Mouse (Mus musculus) kidney, postnatal 36 days (tissue): Measurements from ENCODE around the gene Esyt1.

ENCODE experiments used
- DNase-seq, 2 experiments: peaks; one replicate each; pipeline ENCODE4 v3.0.0; 2021 to 2022; ENCODE audit warnings: mixed read lengths in 2 of 2

Gene Esyt1

DNA sequence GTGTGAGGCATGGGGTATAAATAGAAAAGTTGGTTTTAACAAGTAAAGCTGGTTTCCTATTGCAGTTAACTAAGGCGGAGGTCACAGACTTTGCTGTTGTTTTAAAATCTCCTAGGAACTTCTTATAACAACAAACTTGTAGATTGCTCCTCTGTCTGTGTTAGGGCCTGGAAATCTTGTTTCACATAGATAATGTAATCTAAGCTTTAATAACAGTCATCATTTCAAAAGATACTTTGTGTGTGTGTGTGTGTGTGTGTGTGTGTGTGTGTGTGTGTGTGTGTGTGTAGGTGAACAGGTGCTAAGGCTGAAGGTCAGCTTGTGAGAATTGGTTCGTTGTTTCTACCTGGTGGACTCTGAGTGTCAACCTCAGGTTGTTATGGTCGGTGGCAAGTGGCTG is 21.7 kb downstream of the Esyt1 start:
- DNase-seq = no peak

DNA sequence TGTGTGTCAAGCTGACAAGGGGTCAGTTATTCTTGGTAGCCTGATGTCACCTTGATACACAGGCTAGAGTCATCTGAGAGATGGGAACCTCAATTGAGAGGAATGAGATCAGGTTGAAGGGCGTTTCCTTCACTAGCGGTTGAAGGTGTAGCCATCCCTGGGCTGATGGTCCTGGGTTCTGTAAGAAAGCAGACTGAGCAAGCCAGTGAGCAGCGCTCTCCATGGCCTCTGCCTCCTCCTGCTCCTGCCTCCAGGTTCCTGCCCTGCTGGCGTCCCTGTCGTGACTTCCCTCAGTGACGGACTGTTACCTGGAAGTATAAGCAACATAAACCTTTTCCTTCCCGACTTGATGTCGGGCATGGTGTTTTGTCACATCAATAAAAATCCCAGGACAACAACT is 22.1 kb downstream of the Esyt1 start:
- no peak for DNase-seq

DNA sequence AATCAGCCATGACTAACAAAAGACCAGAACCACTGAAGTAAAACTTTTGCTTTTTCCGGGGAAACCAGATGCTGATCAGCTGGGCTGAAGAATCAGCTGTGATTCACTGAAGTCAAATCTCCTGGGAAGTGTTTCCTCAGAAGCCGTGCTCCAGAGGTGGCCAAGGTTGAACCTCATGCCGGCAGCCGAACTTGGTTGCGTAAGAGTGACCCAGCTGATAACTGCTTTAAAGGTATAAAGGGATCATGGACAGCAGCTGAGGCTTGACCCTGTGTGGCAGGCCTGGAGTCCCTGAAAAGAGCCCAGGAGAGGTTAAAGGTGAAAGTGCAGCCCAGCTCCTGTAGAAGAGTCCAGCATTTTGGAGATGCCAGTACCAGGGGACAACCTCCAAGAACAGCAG is 23.3 kb downstream of the Esyt1 start:
- peak; percentile 33 to 62 for DNase-seq

DNA sequence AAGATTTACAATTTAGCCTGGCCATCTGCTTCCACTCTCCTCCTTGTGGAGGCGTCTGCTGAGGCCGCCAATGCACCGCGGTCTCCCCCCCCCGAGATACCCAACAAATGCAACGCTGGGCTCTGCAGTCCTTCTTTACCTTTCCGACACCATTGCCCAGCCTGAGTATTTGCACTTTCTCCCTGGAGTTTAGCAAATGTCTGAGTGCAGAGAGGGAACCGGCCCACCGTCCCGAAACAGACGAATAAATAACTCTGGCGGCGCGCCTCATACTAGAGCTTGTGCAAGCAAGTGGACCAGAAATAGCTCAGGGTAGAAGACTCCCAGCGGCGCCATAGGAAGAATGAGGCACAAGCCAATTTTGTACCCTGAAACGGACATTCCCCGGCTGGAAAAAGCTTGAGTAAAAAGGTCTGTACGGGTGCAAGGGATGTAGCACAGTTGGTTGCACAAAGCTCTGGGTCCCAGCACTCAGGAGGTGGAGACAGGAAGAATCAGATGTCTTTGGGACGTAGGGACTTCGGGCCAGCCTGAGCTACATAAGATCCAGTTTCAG is 26.5 kb downstream of the Esyt1 start:
- DNase-seq = peak; percentile 52 to 77

DNA sequence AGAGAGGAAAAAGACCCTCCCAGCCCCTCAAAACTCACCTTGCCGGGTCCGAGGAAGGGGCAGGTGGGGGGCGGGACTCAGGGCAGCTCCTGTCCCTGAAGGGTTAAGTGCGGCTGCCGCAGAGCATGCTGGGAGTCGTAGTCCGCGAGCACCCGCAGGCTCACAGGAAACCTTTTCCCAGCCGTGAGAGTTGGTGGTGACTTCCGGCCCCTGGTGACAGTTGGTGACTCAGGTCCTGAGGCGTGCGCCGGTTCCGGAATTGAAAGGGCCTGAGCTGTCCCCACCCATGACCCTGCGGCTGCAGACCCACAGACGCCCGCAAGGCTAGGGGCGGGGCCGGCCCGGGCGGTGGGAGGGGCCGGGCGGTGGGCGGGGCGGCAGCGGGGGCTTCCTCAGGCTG is 27.1 kb downstream of the Esyt1 start, which contains the start of gene Myl6b:
Gene Myl6b, minus strand, starts transcription at position 96 of the 400 bp plus-strand sequence.
- peak; percentile 97 to 98 for DNase-seq

DNA sequence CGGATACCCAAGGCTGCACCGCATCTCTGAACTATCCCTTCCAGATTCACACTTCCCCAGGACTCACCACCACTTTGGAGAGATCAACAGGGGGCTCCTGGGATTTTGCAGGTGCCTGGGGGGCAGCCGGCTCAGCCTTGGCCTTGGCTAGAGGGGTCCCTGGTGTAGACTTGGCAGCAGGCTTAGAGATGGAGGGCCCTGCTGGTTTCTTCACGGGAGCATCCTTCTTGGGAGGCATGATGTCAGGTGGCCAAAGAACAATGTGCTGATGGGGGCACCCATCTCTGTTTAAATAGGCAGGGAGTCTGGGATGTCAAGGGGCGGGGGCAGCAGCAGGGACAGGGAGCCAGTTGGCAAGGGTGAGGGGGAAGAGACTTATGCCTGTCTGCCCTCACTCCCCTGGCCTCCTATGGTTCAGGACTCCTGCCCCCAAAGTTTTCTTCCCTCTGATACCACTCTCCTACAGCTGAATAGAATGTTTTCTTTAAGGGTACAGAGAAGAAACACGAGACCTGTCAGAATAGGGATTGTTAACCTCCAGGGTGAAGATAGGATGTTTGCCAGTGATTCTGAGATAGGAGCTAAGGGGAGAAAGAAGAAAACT is 28.4 kb downstream of the Esyt1 start:
- no peak for DNase-seq

DNA sequence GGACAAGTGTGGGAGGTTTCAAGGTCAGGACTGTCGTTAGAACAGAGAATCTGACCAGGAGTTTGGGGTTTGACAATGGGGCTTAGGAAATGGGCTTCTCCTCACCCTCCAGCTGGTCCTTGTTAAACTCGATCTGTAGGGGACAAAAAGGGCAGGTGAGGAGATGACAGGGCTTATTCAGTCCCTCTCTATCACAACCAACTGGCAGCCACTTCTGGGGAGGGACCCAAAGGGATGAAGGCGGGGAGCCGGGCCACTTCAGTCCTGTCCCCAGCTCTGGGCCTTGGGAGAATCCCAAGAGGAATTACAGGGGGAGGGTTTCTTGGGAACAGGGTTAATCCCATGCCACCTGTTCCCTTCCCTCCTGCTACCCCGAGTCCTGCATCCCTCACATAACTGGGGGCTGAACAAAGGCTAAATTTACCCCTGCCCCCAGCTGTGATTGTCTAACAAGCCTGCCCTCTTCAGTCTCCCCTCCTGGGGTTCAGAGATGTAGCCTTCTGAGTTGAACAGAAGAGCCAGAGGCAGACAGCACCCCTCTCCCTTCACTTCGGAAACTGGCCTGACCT is 29.1 kb downstream of the Esyt1 start:
- DNase-seq = no peak

DNA sequence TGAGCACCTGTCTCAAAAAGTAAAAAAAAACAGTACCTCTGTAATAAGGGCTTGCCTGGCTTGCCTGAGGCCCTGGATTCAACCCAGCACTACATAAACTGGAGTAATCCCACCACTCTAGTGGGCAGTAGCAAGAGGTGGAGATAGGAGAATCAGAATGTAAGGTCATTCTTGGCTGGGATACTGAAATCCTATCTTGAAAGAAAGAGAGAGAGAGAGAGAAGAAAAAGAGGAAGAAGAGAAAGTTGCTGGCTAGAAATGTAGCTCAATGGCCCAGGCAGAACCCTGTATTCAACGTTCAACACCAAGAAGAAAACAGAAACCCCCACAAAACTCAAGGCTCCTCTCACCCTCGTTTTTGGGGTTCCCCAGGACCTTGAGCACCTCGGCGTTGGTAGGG is 29.8 kb downstream of the Esyt1 start:
- no peak for DNase-seq

DNA sequence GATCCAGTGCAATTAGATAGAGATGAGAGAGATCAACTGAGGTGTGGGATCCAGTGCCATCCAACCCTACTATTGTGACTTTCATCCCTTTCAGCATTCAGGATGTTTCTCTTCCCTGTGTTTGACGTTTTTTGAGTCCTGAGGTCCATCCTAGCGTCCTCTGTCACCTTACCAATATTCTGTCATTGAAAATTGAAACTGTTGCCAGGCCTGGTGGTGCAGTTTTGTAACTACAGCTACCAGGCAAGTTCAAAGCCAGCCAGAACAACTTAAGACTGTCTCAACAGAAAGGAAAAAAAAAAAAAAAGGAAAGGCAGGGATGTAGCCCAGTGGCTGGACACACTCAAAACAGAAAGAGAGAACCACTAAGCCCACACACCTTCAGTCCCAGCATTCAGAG is 30.4 kb downstream of the Esyt1 start:
- DNase-seq = no peak

DNA sequence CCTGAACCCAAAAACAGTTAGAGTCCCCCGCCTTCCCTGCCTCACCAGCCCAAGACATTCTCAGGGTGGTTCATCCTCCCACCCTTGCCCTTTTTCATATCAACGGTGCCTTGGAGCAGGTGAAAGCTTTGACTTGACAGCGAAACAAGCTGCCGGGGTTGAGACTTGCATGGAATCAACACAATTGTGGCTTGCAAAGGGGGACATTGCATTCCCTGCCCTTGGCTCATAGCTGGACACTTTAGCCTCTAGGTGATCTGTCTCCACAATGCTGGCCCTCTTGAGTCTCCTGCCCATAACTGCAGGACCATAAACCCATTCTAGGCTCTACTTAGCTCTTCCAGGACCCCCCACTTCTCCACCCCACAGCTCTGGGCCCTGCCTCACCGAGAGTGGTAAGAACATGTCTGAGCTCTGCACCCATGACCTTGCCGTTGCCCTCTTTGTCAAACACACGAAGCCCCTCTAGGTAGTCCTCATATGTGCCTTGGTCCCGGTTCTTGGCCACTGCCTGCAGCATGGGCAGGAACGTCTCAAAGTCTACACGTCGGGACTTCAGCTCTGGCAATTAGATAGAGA is 30.9 kb downstream of the Esyt1 start:
- peak in 1 of 2 experiments; percentile 28 for DNase-seq

DNA sequence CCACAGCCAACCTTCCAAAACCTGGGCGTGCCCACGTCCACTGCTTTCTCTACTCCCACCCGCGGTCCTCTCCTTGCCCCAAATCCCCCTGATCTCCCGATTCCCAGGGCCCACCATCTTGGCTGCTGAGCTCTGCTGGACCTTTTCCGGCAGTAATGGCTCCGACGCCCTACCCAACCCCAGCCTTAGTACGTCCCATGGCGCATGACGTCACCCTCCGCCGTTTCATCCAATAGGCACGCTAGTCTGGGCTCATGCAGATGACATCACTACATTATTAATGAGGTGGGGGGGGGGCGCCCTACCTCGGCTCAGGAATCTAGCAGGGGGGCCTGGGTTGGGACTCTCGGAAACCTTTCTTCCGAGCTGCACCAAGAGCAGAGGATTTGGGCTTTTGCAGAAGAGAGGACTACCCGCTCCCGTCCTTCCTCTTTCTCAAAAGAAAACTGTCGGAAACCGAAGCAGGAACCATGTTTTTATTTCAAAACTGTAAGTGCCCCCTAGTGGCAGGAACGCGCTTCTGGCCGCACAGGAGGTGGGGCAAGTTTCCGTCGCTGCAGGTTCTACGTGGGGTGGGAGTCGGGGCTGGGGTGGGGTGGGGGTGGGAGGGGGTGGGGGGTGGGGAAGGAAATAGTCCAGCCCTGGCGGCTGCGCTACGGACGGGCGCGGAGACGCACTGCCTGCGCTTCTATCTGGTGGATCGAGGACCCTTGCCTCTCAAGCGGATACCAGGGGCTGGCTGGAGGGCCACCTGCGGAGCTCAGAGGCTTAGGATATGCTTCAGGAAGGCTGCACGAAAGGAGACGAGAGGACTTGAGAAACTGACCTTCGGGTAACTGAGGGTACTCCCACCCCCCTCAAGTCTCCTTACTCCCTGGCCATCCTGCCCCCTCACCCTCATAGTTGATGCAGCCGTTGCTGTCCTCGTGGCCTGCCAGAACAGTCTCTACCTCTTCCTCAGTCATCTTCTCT is 31.7 kb downstream of the Esyt1 start, which contains the start of gene Myl6:
Gene Myl6, minus strand, starts transcription at position 451 of the 972 bp plus-strand sequence.
- peak; percentile 99 for DNase-seq

DNA sequence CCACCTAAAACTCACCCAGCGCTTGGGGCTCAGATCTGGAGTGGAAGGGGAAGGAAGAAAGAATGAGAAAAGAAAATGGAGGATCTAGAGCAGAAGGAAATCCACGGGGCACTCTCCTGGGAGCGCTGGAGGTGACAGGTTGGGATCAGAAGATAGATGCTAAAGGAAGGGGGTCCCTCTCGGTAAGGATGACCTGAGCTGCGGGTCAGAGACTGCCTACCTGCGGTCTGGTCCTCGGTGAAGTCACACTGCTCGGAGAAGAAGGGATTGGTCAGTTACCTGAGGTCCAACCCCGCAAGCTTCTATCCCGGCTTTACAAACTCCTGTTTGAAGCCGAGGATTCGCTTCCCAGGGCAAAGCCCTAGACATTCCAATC is 32.4 kb downstream of the Esyt1 start:
- no peak for DNase-seq

DNA sequence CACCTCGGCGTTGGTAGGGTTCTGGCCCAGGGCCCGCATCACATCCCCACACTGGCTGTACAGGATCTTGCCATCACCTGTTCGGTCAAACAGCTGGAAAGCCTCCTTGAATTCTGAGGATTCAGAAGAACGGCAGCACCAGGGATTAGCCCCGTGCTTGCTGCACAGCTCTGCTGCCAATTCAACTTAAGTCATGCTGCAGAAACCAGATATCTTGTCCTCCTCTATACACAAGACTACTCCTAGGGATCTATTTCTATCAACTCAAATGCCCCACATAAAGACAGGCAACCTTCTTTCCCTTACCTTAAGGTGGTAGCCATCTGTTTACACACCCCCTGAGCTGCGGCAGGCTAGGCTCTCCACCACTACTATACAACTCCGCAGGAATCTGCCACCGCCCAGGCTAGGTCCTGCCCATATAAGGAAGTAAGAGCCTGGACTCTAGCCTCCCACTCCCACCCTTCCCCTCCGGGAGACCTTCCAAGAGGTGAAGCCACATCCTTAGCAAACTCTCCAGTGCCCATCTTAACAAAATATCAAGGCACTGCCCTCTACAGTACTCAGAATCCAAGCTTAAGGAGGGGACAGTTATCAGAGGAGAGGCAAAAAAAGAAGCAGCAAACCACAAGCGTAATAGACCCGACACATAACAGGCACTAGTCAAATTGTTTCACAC is 32.9 kb downstream of the Esyt1 start:
- peak; percentile 76 to 81 for DNase-seq

DNA sequence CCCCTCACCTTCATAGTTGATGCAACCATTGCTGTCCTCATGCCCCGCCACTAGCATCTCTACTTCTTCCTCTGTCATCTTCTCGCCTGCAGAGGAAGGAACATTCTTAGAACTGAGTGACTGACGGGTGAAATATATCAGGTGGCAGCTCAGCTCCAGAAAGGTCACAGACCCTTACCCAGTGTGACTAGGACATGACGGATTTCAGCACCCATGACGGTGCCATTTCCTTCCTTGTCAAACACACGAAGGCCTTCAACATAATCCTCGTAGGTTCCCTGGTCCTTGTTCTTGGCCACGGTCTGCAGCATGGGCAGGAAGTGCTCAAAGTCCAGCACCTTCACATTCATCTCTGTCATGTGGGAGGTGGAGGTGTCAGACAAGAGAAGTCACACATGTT is 33.6 kb downstream of the Esyt1 start:
- DNase-seq = peak in 1 of 2 experiments; percentile 20

DNA sequence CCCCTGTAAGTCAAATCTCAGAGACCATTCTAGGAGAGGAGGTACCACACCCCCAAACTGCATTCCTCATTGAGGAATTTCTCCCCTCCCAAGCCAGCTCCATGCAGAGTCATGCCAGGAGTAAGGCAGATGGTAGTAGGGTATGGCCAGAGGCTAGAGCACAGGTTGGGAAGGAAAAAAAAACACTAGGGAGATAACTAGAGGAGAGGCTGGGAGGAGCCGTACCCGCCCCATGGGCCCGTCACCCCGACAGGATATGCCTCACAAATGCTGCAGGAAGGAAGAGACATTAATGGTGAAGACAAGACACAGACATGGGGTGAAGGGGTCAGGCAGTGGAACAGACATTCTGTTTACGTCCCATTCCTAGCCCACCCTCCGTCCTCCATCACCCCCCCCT is 34.2 kb downstream of the Esyt1 start:
- DNase-seq = peak; percentile 64 to 67

DNA sequence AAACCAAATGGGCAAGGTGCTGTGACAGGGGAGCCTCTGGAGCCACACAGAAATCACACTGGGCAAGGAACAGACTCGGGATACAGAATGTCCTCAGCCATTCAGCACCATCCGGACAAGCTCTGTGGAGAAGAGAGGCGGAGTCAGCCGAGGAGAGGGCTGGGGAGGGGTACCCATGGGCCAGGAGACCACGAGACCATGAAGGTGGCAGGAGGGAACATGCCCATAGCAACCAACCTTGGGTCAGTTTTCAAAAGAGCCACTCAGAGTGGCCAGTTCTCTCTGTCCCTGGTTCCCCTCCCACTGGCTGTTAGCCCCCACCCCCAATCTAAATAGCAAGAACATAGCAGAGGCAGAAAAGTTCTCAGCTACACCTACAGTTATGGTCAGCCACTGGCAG is 34.8 kb downstream of the Esyt1 start:
- DNase-seq = no peak

DNA sequence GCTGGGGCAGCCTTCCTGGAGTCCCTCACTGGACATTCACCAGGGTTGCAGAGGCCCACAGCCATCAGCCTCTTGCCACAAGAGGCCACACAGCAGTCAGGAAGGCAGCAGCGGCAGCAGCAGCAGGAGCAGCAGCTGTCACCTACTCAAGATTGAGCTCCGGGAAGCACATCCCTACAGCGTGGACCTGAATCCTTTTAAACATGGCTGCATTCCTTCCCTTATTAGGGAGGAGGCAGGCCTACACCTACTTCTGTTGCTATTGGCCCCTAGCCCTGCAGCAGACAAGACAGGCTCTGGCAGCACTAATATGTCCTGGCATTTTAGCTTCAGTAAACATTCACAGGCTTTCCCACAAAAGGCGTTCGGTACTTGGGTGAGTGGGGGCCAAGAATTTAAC is 35.4 kb downstream of the Esyt1 start:
- peak; percentile 14 to 25 for DNase-seq

DNA sequence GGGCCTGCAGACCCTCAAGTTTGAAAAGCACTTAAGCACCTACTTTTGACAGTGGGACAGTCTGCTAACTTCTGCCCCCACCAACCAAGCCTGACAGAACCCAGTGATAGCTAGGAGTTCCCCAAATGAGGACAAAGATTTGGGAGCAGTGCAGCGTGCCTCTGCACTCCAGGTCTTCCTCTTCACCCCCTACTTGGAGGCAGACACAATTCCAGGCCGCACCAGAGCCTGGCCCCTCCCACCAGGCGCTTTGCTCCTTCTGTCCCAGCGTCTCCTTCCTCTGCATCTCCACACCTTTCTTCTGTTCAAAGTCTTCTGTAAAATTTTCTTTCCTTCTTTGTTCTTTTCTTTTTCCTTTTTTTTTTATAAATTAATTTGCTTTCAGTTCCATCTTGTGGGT is 35.9 kb downstream of the Esyt1 start:
- DNase-seq = peak in 1 of 2 experiments; percentile 32

DNA sequence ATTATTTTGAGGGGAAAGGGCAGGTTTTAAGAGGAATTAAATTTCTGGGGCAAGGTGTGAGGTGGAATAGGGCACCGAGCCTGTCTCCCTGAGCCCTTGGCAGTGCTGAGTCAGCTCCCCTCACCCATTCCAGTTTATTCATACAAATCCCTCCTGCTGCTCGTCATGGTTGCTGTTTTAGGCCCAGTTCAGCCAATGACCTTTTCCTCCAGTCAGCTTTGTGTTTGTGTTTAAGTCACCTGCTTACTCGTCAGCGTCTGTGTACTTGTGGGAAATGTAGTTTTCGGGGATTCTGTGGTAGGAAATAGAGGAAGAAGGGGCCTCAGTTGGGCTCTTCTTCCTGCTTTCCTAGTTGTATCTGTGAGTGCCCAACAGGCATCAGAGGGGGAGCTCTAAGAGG is 36.3 kb downstream of the Esyt1 start:
- DNase-seq = peak in 1 of 2 experiments; percentile 35

DNA sequence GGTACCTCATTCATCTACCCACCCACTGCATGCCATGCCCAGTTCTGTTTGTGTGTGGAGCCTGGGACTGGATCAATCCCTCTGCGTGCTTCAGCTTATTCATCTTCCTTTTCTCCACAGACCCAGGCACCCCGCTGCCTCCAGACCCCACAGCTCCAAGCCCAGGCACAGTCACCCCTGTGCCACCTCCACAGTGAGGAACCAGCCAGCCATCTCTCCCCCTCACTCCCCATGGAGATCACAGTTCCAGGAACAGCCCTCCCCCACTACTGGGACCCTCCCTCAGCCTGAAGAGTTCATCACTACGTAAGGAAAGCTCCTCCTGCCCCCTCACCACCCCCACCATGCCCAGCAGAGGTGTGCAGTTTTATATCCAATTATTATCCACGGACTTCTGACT is 36.9 kb downstream of the Esyt1 start:
- no peak for DNase-seq

DNA sequence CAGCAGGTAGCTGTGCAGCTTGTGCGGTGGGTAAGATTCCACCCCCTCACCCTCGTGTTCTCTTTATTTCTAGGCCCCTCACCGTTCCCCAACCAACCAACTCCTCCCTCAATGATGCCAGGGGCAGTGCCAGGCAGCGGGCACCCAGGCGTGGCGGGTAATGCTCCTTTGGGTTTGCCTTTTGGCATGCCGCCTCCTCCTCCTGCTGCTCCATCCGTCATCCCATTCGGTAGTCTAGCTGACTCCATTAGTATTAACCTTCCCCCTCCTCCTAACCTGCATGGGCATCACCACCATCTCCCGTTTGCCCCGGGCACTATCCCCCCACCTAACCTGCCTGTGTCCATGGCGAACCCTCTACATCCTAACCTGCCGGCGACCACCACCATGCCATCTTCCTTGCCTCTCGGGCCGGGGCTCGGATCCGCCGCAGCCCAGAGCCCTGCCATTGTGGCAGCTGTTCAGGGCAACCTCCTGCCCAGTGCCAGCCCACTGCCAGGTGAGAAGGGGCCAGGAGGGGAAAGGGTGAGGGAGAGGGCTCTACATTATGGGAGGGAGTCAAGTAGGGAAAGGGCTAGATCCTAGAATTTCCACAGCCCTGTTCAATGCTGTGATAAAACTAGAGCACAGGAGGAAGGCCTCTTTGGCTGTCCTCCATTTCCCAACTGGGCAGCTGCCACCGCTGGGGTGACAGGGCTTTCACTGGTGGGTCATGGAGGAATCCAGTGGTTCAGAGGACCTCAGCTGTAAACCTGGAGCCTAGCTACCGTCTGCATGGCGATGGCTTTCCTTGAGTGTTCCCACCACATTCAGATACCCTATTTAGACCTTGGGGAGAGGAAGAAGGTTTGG is 37.6 kb downstream of the Esyt1 start:
- peak in 1 of 2 experiments; percentile 60 for DNase-seq
